Mouse (Mus musculus) myocyte (in vitro differentiated cells): ENCODE data around the gene E030018B13Rik. TPM values are rescaled to one million over a fixed set of nuclear protein-coding genes. Genes with fewer than 3 reads are reported as not detected.

Experiments
- H3K27me3 ChIP-seq: one replicate; pipeline ENCODE4 v1.6.1; 2011; ENCODE audit not compliant: control insufficient read depth, insufficient read depth, insufficient read length
- H3K36me3 ChIP-seq: one replicate; pipeline ENCODE4 v1.6.1; 2011; ENCODE audit not compliant: control insufficient read depth, insufficient read depth
- H3K4me2 ChIP-seq: one replicate; pipeline ENCODE4 v1.6.1; 2011; ENCODE audit warnings: low read depth, control low read depth
- H3K4me3 ChIP-seq: one replicate; pipeline ENCODE4 v1.5.1; 2011; ENCODE audit warnings: mild to moderate bottlenecking, control low read depth, moderate library complexity
- H3K79me2 ChIP-seq: one replicate; pipeline ENCODE4 v1.6.1; 2011; ENCODE audit not compliant: control insufficient read depth, insufficient read depth
- H3ac ChIP-seq: one replicate; pipeline ENCODE4 v1.6.1; 2011; ENCODE audit not compliant: control insufficient read depth, insufficient read length
- CEBPB ChIP-seq: IDR thresholded peaks from 2 replicates; pipeline ENCODE4 v1.6.1; 2011; ENCODE audit warnings: mild to moderate bottlenecking, moderate library complexity; ENCODE audit not compliant: poor library complexity, insufficient read depth, severe bottlenecking
- E2F4 ChIP-seq: IDR thresholded peaks from one replicate; pipeline ENCODE4 v1.6.1; 2011; ENCODE audit warnings: mild to moderate bottlenecking, control low read depth, moderate library complexity; ENCODE audit not compliant: insufficient read depth
- MAX ChIP-seq: IDR thresholded peaks from one replicate; pipeline ENCODE4 v1.6.1; 2011; ENCODE audit warnings: low read depth, mild to moderate bottlenecking, control low read depth
- MYOD1 ChIP-seq, 3 experiments: IDR thresholded peaks; one replicate each; pipeline ENCODE4 v1.6.1; 2011; ENCODE audit warnings: control low read depth in 2 of 3, low read depth in 2 of 3, mild to moderate bottlenecking in 2 of 3, moderate library complexity in 1 of 3; ENCODE audit not compliant: insufficient read length in 2 of 3, control insufficient read depth in 1 of 3
- MYOG ChIP-seq, 3 experiments: IDR thresholded peaks; one replicate each; pipeline ENCODE4 v1.6.1; 2011; ENCODE audit warnings: control low read depth in 2 of 3, low read depth in 2 of 3, mild to moderate bottlenecking in 2 of 3; ENCODE audit not compliant: insufficient read length in 2 of 3, control insufficient read depth in 1 of 3, insufficient read depth in 1 of 3
- POLR2A ChIP-seq: IDR thresholded peaks from one replicate; pipeline ENCODE4 v1.6.1; 2011; ENCODE audit warnings: low read depth, mild to moderate bottlenecking, control low read depth, moderate library complexity; ENCODE audit not compliant: insufficient read length
- POLR2AphosphoS2 ChIP-seq: IDR thresholded peaks from one replicate; pipeline ENCODE4 v1.6.1; 2011; ENCODE audit warnings: low read depth, control low read depth; ENCODE audit not compliant: insufficient read length
- REST ChIP-seq: IDR thresholded peaks from one replicate; pipeline ENCODE4 v1.6.1; 2011; ENCODE audit warnings: mild to moderate bottlenecking, control low read depth, moderate library complexity; ENCODE audit not compliant: insufficient read depth, insufficient read length
- SRF ChIP-seq: IDR thresholded peaks from one replicate; pipeline ENCODE4 v1.6.1; 2011; ENCODE audit warnings: low read depth; ENCODE audit not compliant: control insufficient read depth, insufficient read length
- TCF12 ChIP-seq: IDR thresholded peaks from one replicate; pipeline ENCODE4 v1.6.1; 2011; ENCODE audit warnings: mild to moderate bottlenecking, control low read depth; ENCODE audit not compliant: poor library complexity, insufficient read depth, severe bottlenecking
- TCF3 ChIP-seq: IDR thresholded peaks from one replicate; pipeline ENCODE4 v1.6.1; 2011; ENCODE audit warnings: low read depth, control low read depth; ENCODE audit not compliant: insufficient read length
- USF1 ChIP-seq: IDR thresholded peaks from one replicate; pipeline ENCODE4 v1.6.1; 2011; ENCODE audit warnings: low read depth, mild to moderate bottlenecking, control low read depth, moderate library complexity
- polyA plus RNA-seq: library from polyadenylated mRNA; unstranded; fragments of >200 nt; fragmentation: generic; extraction: Trizol; gene quantifications from one replicate; pipeline ENCODE4 v1.2.1, GENCODE M21; 2012; ENCODE audit warnings: missing spikeins

E030018B13Rik gene
- polyA plus RNA-seq, 1 experiment: 0.17 TPM

- Histone ChIP-seq H3K4me2 (no peak overlapping the region), H3K79me2 (peaks cover 93% of the 10 kb centered on the region), H3K4me3 (no peak overlapping the region), H3ac (no peak overlapping the region), H3K27me3 (no peaks in the 10 kb centered on the region), H3K36me3 (peaks cover 7% of the 10 kb centered on the region)
- no peak for TF ChIP-seq TCF12
- TF ChIP-seq REST: no peak
- TF ChIP-seq SRF: no peak
- TF ChIP-seq POLR2AphosphoS2: no peak
- no peak for TF ChIP-seq MAX
- no peak for TF ChIP-seq TCF3
- TF ChIP-seq USF1: no peak
- TF ChIP-seq CEBPB: no peak
- TF ChIP-seq POLR2A: no peak
Measured at GRCm38 (mm10) chr7:63914891-63915290, 1.8 kb upstream of the E030018B13Rik start.

- TF ChIP-seq E2F4 (no peak), SRF (no peak), TCF12 (no peak), POLR2AphosphoS2 (no peak), POLR2A (no peak), REST (no peak), MYOG (IDR thresholded peaks at IDR 0.05; ENCODE audit: control insufficient read depth in 1 of 3, insufficient read depth in 1 of 3, insufficient read length in 2 of 3, low read depth in 2 of 3) (no peak), USF1 (no peak), MYOD1 (IDR thresholded peaks at IDR 0.05; ENCODE audit: control insufficient read depth in 1 of 3, insufficient read length in 2 of 3, low read depth in 2 of 3) (peak in 1 of 3 experiments; percentile 52)
- peak overlapping the region; percentile 6 for H3K4me2 ChIP-seq
- H3K36me3 ChIP-seq: peaks cover 12% of the 10 kb centered on the region
- no peaks in the 10 kb centered on the region for H3K27me3 ChIP-seq
- H3K4me3 ChIP-seq: no peak overlapping the region
- H3ac ChIP-seq: no peak overlapping the region
- peaks cover 100% of the 10 kb centered on the region for H3K79me2 ChIP-seq
Measured at GRCm38 (mm10) chr7:63917693-63918092, 1.0 kb downstream of the E030018B13Rik start.

DNA sequence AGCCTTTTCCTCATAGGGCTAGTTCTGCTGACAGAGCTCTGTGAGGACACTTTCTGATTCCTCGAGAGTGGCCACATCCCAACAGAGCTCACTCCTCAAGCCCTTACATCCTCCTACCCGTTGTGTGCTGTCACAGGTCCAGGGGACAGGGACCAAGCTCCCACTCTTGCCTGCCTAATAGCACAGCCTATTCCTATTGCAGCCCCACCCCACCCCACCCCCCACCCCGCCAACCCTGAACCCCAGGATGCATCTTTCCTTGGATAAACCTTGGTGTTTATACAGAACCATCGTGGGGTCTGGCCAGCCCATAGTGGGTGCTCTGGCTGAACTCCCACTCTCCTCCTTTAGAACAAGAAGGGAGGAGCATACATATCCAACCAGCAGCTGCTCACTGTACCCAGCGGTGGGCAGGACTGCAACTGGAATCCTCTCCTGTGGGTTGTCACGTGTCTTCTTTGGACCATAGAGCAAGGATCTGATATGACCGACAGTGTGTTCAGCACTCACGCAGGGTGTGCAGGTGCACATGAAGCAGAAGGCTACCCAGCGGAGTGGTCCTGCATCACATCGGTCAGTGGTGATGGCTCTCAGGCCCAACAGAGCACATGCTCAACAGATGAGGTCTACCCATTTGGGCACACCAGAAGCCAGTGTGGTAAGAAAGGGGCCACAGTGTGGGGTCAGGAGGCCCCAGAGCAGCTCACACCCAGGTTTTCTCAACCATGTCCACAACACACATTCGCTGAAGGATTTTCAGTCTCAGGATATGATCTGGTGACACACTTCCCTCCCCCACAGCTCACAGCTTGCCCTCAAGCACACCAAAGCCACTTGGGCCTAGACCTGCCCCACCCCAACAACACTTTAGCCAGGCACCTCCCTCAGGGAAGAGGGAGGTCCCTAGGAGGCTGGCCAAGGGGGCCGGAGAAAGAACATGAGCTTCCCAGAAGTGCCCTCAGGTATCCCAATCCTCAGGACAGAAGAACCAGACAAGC lies 2.4 kb downstream of the E030018B13Rik start:
- Histone ChIP-seq H3K36me3 (peaks cover 12% of the 10 kb centered on the region), H3K27me3 (no peaks in the 10 kb centered on the region)

DNA sequence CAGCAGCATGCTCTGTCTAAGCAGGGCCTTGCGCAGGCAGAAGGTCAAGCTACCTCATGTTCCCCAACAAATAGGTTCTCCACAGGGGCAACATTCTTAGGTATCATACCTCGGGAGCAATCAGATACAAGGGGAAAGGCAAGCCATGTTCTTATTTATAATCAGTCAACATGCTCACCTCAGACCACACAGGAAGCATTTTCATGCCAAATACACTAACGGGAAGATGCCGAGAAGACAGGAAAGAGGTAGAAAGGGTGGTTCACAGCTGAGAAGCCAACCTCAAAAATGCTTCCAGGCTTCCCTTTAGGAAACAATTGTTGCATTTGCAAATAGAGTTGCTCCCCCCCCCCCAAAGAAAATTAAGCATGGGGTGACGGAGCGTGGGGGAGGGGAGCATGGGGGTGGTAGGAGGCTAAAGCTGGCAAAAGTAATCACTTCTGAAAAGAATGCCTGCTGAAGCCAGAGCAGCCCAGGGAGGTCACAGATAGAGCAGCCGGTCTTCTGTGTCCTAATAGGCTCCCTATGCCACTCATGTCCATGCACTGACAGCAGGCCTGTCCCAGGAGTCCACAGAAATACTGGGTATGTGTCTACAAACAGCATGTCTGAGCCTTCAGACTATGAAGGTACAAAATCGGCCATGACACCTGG lies 5.4 kb downstream of the E030018B13Rik start:
- Histone ChIP-seq H3K79me2 (peaks cover 90% of the 10 kb centered on the region), H3K36me3 (peaks cover 8% of the 10 kb centered on the region), H3K4me2 (no peak overlapping the region), H3K4me3 (no peak overlapping the region), H3K27me3 (no peaks in the 10 kb centered on the region), H3ac (no peak overlapping the region)
- no peak for TF ChIP-seq USF1
- no peak for TF ChIP-seq SRF
- TF ChIP-seq MYOG (IDR thresholded peaks at IDR 0.05; ENCODE audit: control insufficient read depth in 1 of 3, insufficient read depth in 1 of 3, insufficient read length in 2 of 3, low read depth in 2 of 3): no peak
- TF ChIP-seq E2F4: no peak

More for the DNA sequence above, 2.4 kb downstream of the E030018B13Rik start:
- H3K4me3 ChIP-seq: no peak overlapping the region
- TF ChIP-seq SRF: no peak
- TF ChIP-seq MYOG (IDR thresholded peaks at IDR 0.05; ENCODE audit: control insufficient read depth in 1 of 3, insufficient read depth in 1 of 3, insufficient read length in 2 of 3, low read depth in 2 of 3): peak in 1 of 3 experiments; percentile 27
- no peak overlapping the region for H3ac ChIP-seq
- H3K79me2 ChIP-seq: peaks cover 100% of the 10 kb centered on the region
- no peak overlapping the region for H3K4me2 ChIP-seq

- Histone ChIP-seq H3K4me2 (no peak overlapping the region), H3K4me3 (no peak overlapping the region), H3K27me3 (no peaks in the 10 kb centered on the region), H3K79me2 (peaks cover 90% of the 10 kb centered on the region), H3K36me3 (peaks cover 5% of the 10 kb centered on the region), H3ac (no peak overlapping the region)
- no peak for TF ChIP-seq TCF3
- TF ChIP-seq MAX: no peak
- TF ChIP-seq POLR2A: no peak
- no peak for TF ChIP-seq CEBPB
- TF ChIP-seq SRF: no peak
- no peak for TF ChIP-seq TCF12
Measured at GRCm38 (mm10) chr7:63922571-63922970, 5.9 kb downstream of the E030018B13Rik start.
